ENCODE assay signal across 17 mouse cellular contexts in genomic region chr14:27304408-27304807, GRCm38 (mm10).
"Had no signal": no experiment of that assay in that cellular context is flagged by ENCODE, and none has a peak within 500 bp of the region (broad histone marks: within the 10 kb centered on the region; RNA-seq: fewer than 3 reads in every experiment).

No protein-coding gene starts in this region.

- ATAC-seq: liver, postnatal 0 days; midbrain, embryonic 13.5 days; midbrain, embryonic 16.5 days had no signal

- H3K4me1 ChIP-seq: liver, embryonic 15.5 days; midbrain, embryonic 13.5 days; neural tube, embryonic 13.5 days; neural tube, embryonic 15.5 days; stomach, embryonic 15.5 days had no signal

- H3K4me2 ChIP-seq: liver, embryonic 15.5 days; lung, embryonic 14.5 days; midbrain, embryonic 11.5 days; midbrain, embryonic 13.5 days; neural tube, embryonic 13.5 days; neural tube, embryonic 15.5 days; stomach, embryonic 15.5 days had no signal

- H3K9me3 ChIP-seq: liver, embryonic 15.5 days; midbrain, embryonic 13.5 days; neural tube, embryonic 13.5 days; neural tube, embryonic 15.5 days; stomach, embryonic 15.5 days had no signal

- DNase-seq: liver, postnatal 0 days; lung, embryonic 14.5 days; lung, postnatal 10 days; lung, postnatal 4 days; retina, postnatal 1 day; right cerebral cortex, postnatal 14 days; thymus, postnatal 25 days; thymus, postnatal 4 days had no signal

- H3K27me3 ChIP-seq: liver, embryonic 15.5 days; midbrain, embryonic 13.5 days; neural tube, embryonic 13.5 days; neural tube, embryonic 15.5 days; stomach, embryonic 15.5 days had no signal

- H3K27ac ChIP-seq: liver, embryonic 15.5 days; midbrain, embryonic 13.5 days; neural tube, embryonic 13.5 days; neural tube, embryonic 15.5 days; stomach, embryonic 15.5 days; stomach, postnatal 0 days had no signal

- H3K4me3 ChIP-seq: liver, embryonic 15.5 days; midbrain, embryonic 13.5 days; myocyte; neural tube, embryonic 13.5 days; neural tube, embryonic 15.5 days; stomach, embryonic 15.5 days had no signal

- H3K9ac ChIP-seq: liver, embryonic 15.5 days; liver, postnatal 0 days; lung, embryonic 14.5 days; midbrain, embryonic 13.5 days; neural tube, embryonic 13.5 days; neural tube, embryonic 15.5 days; stomach, embryonic 15.5 days had no signal

- H3K36me3 ChIP-seq: liver, embryonic 15.5 days; midbrain, embryonic 13.5 days; neural tube, embryonic 13.5 days; neural tube, embryonic 15.5 days; stomach, embryonic 15.5 days had no signal
